Mouse (Mus musculus): ENCODE measurements around the gene Cep55. TPM values are rescaled to one million over a fixed set of nuclear protein-coding genes. Genes with fewer than 3 reads are reported as not detected.

Cep55 gene
- polyA plus RNA-seq, 1 experiment, result 23.2 TPM

DNA sequence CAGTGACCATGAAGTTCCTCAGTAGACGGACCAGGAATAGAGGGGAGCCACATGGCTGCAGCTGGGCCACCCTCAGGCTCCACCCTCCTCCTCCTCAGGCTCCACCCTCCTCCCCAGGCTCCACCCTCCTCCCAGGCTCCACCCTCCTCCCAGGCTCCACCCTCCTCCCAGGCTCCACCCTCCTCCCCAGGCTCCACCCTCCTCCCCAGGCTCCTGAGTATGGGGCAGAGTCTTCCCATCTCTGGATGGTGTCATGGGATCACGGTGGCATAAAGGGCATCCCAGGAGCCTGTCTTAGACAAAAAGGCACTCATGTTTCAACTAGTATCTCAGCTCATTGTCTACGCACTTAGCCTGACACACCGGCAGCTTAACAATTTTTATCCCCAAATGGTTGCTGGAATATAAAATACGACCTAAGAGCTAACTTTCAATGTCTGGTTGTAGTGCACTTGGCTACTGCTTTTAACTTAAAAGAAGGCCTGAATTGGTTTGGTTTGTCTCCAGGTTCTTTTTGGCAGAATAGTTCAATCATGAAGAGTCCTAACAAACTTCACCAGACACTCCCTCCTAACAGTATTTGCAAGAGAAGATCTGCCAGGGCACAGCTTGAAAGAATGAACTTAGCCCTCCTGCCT, 65.4 kb downstream of the Cep55 start:
- TF ChIP-seq POLR2A (IDR thresholded peaks at IDR 0.05; ENCODE audit: borderline replicate concordance, low read depth, low read length) (no peak), CTCF (IDR thresholded peaks at IDR 0.05; ENCODE audit: low read depth, low read length) (no peak)
- Histone ChIP-seq H3K4me3 (ENCODE audit: insufficient read depth, low read length) (no peak overlapping the region), H3K4me1 (ENCODE audit: control insufficient read depth, insufficient read depth, low read length) (no peaks in the 10 kb centered on the region), H3K27ac (ENCODE audit: insufficient read depth, low read depth, low read length) (no peak overlapping the region)

- 0 out of 2 replicates have a peak overlapping the region, but pooled peaks have one; percentile 10 for H3K4me3 ChIP-seq (ENCODE audit: insufficient read depth, low read length)
- TF ChIP-seq POLR2A (IDR thresholded peaks at IDR 0.05; ENCODE audit: borderline replicate concordance, low read depth, low read length) (no peak), CTCF (IDR thresholded peaks at IDR 0.05; ENCODE audit: low read depth, low read length) (no peak)
- no peak overlapping the region for H3K27ac ChIP-seq (ENCODE audit: insufficient read depth, low read depth, low read length)
- H3K4me1 ChIP-seq (ENCODE audit: control insufficient read depth, insufficient read depth, low read length), result no peaks in the 10 kb centered on the region
These were observed 69.1 kb downstream of the Cep55 start for GRCm38 (mm10) chr19:38123921-38124320.

Other genes starting within 250 kb of the Cep55 start
- gene Myof, start 11.4 kb upstream of the Cep55 start, polyA plus RNA-seq (2012; ENCODE audit: insufficient read depth, insufficient read length, missing spikeins), result 156 and 160 TPM in 2 replicates
- gene Ffar4, start 42.1 kb downstream of the Cep55 start, polyA plus RNA-seq (2012; ENCODE audit: insufficient read depth, insufficient read length, missing spikeins), result 0.57 TPM in 1 of 2 replicates, not detected in the other
- not detected in 2 replicates for gene Rbp4, start 70.3 kb downstream of the Cep55 start, polyA plus RNA-seq (2012; ENCODE audit: insufficient read depth, insufficient read length, missing spikeins)
- not detected in 2 replicates for gene Pde6c, start 77.8 kb downstream of the Cep55 start, polyA plus RNA-seq (2012; ENCODE audit: insufficient read depth, insufficient read length, missing spikeins)
- gene Fra10ac1, start 169.1 kb downstream of the Cep55 start, polyA plus RNA-seq (2012; ENCODE audit: insufficient read depth, insufficient read length, missing spikeins), result 12.1 and 15.3 TPM in 2 replicates
- gene Lgi1, start 209.5 kb downstream of the Cep55 start, polyA plus RNA-seq (2012; ENCODE audit: insufficient read depth, insufficient read length, missing spikeins), result 1.2 and 3.0 TPM in 2 replicates